Mouse (Mus musculus): Measurements from ENCODE around the gene Cbx7. TPM values are rescaled to one million over a fixed set of nuclear protein-coding genes. Genes with fewer than 3 reads are reported as not detected.
"Not testable (repeated sequence)": the region's sequence is repeated elsewhere in the genome, so short reads cannot be mapped to it uniquely, and the experiment has no call there.

The Cbx7 gene
- polyA plus RNA-seq, 1 experiment from 2014 or later = 0.97 TPM

DNA sequence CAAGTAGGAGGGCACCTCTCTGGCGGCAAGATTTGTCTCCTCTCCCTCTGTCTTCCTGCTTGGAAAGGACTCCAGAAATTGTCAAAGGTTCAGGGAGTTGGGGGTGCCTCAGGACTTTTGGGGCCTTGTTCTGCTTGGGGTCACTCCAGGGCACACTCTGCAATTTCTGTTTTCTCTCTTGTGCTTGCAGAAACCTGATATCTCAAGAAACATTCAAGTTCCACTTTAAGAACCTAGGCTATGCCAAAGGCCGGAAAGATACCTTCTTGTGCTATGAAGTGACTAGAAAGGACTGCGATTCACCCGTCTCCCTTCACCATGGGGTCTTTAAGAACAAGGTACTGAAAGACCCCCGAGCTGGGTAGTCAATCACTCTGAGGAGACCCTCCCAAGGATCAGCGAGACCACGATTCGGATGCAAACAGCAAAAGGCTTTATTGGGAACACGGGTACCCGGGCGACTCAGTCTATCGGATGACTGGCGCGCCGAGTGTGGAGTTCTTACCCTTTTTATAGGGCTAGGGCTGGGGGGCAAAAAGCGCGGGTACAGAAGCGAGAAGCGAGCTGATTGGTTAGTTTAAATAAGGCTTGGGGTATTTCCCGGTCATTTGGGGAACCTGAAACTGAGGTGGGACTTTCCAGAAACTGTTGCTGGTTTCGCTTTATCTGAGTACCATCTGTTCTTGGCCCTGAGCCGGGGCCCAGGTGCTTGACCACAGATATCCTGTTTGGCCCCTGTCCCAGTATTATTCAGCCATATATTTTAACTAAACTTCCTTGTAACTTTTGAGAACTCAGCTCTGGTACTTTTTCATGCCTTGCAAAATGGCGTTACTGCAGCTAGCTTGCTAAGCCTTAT is 75.5 kb downstream of the Cbx7 start:
- not testable (repeated sequence) for H3K27me3 ChIP-seq (ENCODE audit: control insufficient read depth, insufficient read depth, low read length); H3K4me3 ChIP-seq (ENCODE audit: low read depth, low read length); H3K4me2 ChIP-seq (ENCODE audit: low read depth, severe bottlenecking); H3K36me3 ChIP-seq (ENCODE audit: control insufficient read depth, insufficient read depth, low read length); H3K9ac ChIP-seq (ENCODE audit: low read length); H3K9me3 ChIP-seq (ENCODE audit: control insufficient read depth, low read length); ATAC-seq (ENCODE audit: insufficient number of reproducible peaks, low FRiP score, low TSS enrichment, low read depth); H3K27ac ChIP-seq (replicated peaks; ENCODE audit: low read depth, low read length); H3K4me1 ChIP-seq (ENCODE audit: control insufficient read depth, insufficient read depth, low read length); DNase-seq (ENCODE audit: low spot score)
- WGBS = 88% methylated on average over 10 of the region's 23 CpGs

DNA sequence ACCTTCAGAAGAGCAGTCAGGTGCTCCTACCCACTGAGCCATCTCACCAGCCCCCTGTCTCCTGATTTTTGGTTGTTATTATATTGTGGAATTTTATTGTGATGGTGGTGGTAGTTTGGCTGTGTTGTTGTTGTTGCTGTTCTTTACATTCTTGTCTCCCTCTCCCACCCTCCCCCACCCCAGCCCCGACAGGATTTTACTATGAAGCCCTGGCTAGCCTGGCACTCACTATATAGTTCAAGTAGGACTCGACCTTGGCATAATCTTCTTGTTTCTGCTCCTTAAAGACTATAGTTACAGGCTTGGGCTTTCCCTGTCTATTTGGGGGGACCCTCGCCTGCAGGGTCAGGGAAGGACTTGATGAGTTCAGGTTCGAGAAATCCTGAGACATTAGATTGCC is 76.6 kb downstream of the Cbx7 start:
- no peak overlapping the region for H3K27ac ChIP-seq (replicated peaks; ENCODE audit: low read depth, low read length)
- H3K4me3 ChIP-seq (ENCODE audit: low read depth, low read length) = no peak overlapping the region
- H3K9me3 ChIP-seq (ENCODE audit: control insufficient read depth, low read length) = no peaks in the 10 kb centered on the region
- 83% methylated on average over 4 of the region's 4 CpGs for WGBS
- no peaks in the 10 kb centered on the region for H3K4me1 ChIP-seq (ENCODE audit: control insufficient read depth, insufficient read depth, low read length)
- H3K36me3 ChIP-seq (ENCODE audit: control insufficient read depth, insufficient read depth, low read length) = no peaks in the 10 kb centered on the region
- no peak for DNase-seq (ENCODE audit: low spot score)
- ATAC-seq (ENCODE audit: insufficient number of reproducible peaks, low FRiP score, low TSS enrichment, low read depth) = no peak
- no peak overlapping the region for H3K4me2 ChIP-seq (ENCODE audit: low read depth, severe bottlenecking)
- H3K27me3 ChIP-seq (ENCODE audit: control insufficient read depth, insufficient read depth, low read length) = peaks cover 4% of the 10 kb centered on the region; the same call in 1 of the 2 replicates
- H3K9ac ChIP-seq (ENCODE audit: low read length) = no peak overlapping the region

DNA sequence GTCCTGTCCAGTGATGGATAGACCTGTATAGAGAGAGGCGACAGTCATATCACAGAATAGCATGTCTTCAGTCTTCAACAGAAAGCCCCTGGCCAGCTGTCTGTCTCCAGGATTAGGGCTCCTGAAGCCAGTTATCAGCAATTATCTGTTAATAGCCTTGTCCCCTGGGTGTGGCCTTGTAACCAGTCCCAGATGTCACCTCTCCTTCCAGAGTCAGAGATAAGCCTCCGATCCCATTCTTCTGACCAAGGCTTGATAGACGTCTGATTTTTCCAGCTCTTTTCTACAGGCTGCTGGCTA is 77.1 kb downstream of the Cbx7 start:
- peaks cover 4% of the 10 kb centered on the region; the same call in 1 of the 2 replicates for H3K27me3 ChIP-seq (ENCODE audit: control insufficient read depth, insufficient read depth, low read length)
- H3K9me3 ChIP-seq (ENCODE audit: control insufficient read depth, low read length) = no peaks in the 10 kb centered on the region
- no peaks in the 10 kb centered on the region for H3K36me3 ChIP-seq (ENCODE audit: control insufficient read depth, insufficient read depth, low read length)
- H3K4me3 ChIP-seq (ENCODE audit: low read depth, low read length) = no peak overlapping the region
- no peaks in the 10 kb centered on the region for H3K4me1 ChIP-seq (ENCODE audit: control insufficient read depth, insufficient read depth, low read length)
- peak overlapping the region; percentile 12; the same call in 1 of the 2 replicates for H3K4me2 ChIP-seq (ENCODE audit: low read depth, severe bottlenecking)
- no peak for ATAC-seq (ENCODE audit: insufficient number of reproducible peaks, low FRiP score, low TSS enrichment, low read depth)
- H3K9ac ChIP-seq (ENCODE audit: low read length) = no peak overlapping the region
- 29% methylated on average over 3 of the region's 3 CpGs for WGBS
- no peak for DNase-seq (ENCODE audit: low spot score)
- H3K27ac ChIP-seq (replicated peaks; ENCODE audit: low read depth, low read length) = no peak overlapping the region

DNA sequence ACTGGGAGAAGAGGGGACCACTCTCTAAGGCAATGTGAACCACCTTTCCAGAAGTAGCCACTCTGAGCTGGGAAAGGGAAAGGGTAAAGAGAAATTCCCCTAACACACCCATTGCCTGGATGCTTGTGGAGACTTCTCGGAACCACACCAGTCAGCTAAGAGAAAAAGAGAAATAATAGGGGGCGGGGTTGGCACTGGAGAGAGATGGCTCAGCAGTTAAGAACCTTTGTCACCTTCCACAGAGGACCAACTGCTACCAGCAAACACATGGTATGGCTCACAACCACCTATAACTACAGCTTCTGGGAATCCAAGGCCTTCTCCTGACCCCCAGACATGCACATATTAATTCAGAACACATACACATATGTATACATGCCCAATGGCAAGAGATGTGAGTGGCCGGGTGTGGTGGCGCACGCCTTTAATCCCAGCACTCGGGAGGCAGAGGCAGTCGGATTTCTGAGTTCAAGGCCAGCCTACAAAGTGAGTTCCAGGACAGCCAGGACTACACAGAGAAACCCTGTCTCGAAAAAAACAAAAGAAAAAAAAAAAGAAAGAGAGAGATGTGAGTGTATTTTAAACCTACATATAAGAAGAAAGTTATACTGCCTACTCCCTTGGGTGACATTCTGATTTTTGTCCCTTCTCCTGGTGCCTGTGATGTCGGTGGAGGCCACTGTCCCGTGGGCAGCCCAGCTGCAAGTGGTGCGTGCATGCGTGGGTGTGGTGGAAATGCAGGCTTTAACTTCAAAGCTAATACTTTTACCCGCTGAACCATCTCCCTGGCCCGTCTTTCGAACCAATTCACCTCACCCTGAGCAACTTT is 77.7 kb downstream of the Cbx7 start:
- no peak overlapping the region for H3K27ac ChIP-seq (replicated peaks; ENCODE audit: low read depth, low read length)
- H3K4me1 ChIP-seq (ENCODE audit: control insufficient read depth, insufficient read depth, low read length) = no peaks in the 10 kb centered on the region
- no peaks in the 10 kb centered on the region for H3K36me3 ChIP-seq (ENCODE audit: control insufficient read depth, insufficient read depth, low read length)
- peak overlapping the region; percentile 32; the same call in 1 of the 2 replicates for H3K4me3 ChIP-seq (ENCODE audit: low read depth, low read length)
- no peak for ATAC-seq (ENCODE audit: insufficient number of reproducible peaks, low FRiP score, low TSS enrichment, low read depth)
- H3K9ac ChIP-seq (ENCODE audit: low read length) = peak overlapping the region; percentile 63; the same call in 1 of the 2 replicates
- H3K4me2 ChIP-seq (ENCODE audit: low read depth, severe bottlenecking) = peak overlapping the region; percentile 44; the same call in 1 of the 2 replicates
- peaks cover 4% of the 10 kb centered on the region; the same call in 1 of the 2 replicates for H3K27me3 ChIP-seq (ENCODE audit: control insufficient read depth, insufficient read depth, low read length)
- no peak for DNase-seq (ENCODE audit: low spot score)
- 66% methylated on average over 15 of the region's 15 CpGs for WGBS
- no peaks in the 10 kb centered on the region for H3K9me3 ChIP-seq (ENCODE audit: control insufficient read depth, low read length)

DNA sequence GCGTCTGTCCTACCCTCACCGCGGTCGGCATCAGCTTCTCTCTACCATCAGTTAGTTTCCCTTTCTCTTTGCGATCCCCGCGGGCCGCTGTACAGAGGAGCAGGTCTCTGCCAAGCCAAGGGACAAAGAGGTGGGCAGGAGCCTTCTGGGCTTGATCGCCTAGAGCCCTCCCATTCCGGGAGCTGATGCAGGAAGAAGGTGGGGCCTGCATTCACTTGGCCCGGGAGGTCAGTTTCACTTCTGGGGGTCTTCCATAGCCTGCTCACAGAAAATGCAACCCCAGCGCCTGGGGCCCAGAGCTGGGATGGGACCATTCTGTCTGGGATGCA is 78.7 kb downstream of the Cbx7 start:
- Histone ChIP-seq H3K4me2 (ENCODE audit: low read depth, severe bottlenecking) (peak overlapping the region; percentile 44), H3K27ac (replicated peaks; ENCODE audit: low read depth, low read length) (no peak overlapping the region), H3K4me3 (ENCODE audit: low read depth, low read length) (peak overlapping the region; percentile 32), H3K9ac (ENCODE audit: low read length) (peak overlapping the region; percentile 63), H3K36me3 (ENCODE audit: control insufficient read depth, insufficient read depth, low read length) (no peaks in the 10 kb centered on the region), H3K9me3 (ENCODE audit: control insufficient read depth, low read length) (no peaks in the 10 kb centered on the region), H3K27me3 (ENCODE audit: control insufficient read depth, insufficient read depth, low read length) (peaks cover 4% of the 10 kb centered on the region; the same call in 1 of the 2 replicates), H3K4me1 (ENCODE audit: control insufficient read depth, insufficient read depth, low read length) (no peaks in the 10 kb centered on the region)
- ATAC-seq (ENCODE audit: insufficient number of reproducible peaks, low FRiP score, low TSS enrichment, low read depth) (0 out of 2 replicates have a peak, but pooled peaks have one; percentile 39), DNase-seq (ENCODE audit: low spot score) (peak; percentile 58)
- 2% methylated on average over 12 of the region's 12 CpGs for WGBS

DNA sequence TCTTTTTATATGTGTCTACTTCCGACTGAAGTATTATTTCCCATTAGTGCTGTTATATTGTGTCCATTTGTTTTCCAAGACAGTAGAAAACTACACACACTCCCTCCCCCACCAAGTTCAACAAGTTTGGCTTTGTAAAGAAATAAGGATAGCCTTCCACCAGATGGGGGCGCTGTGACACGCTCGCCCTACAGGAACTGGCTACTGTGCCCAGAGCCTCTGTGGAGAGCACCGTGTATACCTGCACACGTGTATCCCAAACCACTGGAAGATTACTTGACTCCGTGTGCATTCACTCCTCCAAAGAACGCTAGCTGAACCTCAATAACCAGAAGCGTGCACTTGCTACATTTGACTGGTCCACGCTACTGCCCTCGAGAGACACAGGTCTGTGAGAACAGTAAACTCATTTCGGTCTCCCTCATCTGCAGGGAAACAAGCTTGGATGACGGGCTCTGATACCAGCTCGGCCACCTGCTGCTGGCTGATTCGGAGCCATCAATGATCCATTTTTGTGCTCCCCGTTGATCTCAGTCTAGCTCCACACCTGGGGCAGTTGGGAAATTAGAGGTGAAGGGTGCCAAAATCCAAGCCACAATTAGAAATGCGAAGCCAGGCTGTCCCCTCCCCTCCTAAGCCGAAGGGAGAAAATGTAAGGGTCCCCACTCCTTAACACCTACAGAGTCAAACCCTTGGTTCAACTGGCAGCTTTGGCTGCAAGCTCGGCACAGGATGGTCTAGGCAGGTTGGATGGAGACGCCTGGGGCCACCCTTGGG is 79.3 kb downstream of the Cbx7 start, which contains the start of gene Apobec3:
Gene Apobec3, plus strand, starts transcription at position 224 of the 777 bp plus-strand sequence.
- Histone ChIP-seq H3K4me2 (ENCODE audit: low read depth, severe bottlenecking) (peak within 1 kb of the TSS; percentile 44), H3K9ac (ENCODE audit: low read length) (peak within 1 kb of the TSS; percentile 63), H3K27me3 (ENCODE audit: control insufficient read depth, insufficient read depth, low read length) (peaks cover 4% of the 10 kb centered on the region; the same call in 1 of the 2 replicates), H3K36me3 (ENCODE audit: control insufficient read depth, insufficient read depth, low read length) (no peaks in the 10 kb centered on the region), H3K4me3 (ENCODE audit: low read depth, low read length) (peak within 1 kb of the TSS; percentile 32), H3K9me3 (ENCODE audit: control insufficient read depth, low read length) (no peaks in the 10 kb centered on the region), H3K4me1 (ENCODE audit: control insufficient read depth, insufficient read depth, low read length) (no peaks in the 10 kb centered on the region), H3K27ac (replicated peaks; ENCODE audit: low read depth, low read length) (no peak within 1 kb of the TSS)
- no peak for ATAC-seq (ENCODE audit: insufficient number of reproducible peaks, low FRiP score, low TSS enrichment, low read depth)
- DNase-seq (ENCODE audit: low spot score) = peak; percentile 84
- WGBS = 2% methylated on average over 20 of the region's 20 CpGs

DNA sequence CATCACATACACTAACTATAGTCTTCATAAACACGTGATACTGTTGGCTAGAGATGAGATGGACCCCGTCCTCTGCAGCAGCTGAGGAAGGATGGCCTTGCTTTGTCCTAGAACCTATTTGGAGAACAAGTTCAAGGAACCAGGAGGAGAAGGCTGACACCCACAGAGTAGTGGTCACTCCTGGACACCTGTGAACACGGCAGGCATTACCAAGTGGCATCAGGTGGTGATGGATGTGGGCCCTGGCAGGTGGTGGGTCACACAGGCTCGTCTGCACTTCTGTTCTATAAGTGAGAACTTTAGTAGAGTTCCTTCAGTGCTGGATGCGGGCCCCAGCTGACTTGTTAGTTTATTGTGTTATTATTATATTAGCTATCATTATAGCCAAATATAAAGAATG is 86.1 kb downstream of the Cbx7 start:
- Histone ChIP-seq H3K4me3 (ENCODE audit: low read depth, low read length) (no peak overlapping the region), H3K36me3 (ENCODE audit: control insufficient read depth, insufficient read depth, low read length) (no peaks in the 10 kb centered on the region), H3K4me1 (ENCODE audit: control insufficient read depth, insufficient read depth, low read length) (no peaks in the 10 kb centered on the region), H3K4me2 (ENCODE audit: low read depth, severe bottlenecking) (no peak overlapping the region), H3K27ac (replicated peaks; ENCODE audit: low read depth, low read length) (no peak overlapping the region), H3K9ac (ENCODE audit: low read length) (no peak overlapping the region), H3K27me3 (ENCODE audit: control insufficient read depth, insufficient read depth, low read length) (no peaks in the 10 kb centered on the region), H3K9me3 (ENCODE audit: control insufficient read depth, low read length) (no peaks in the 10 kb centered on the region)
- 76% methylated on average over 5 of the region's 5 CpGs for WGBS
- DNase-seq (ENCODE audit: low spot score) (no peak), ATAC-seq (ENCODE audit: insufficient number of reproducible peaks, low FRiP score, low TSS enrichment, low read depth) (no peak)

DNA sequence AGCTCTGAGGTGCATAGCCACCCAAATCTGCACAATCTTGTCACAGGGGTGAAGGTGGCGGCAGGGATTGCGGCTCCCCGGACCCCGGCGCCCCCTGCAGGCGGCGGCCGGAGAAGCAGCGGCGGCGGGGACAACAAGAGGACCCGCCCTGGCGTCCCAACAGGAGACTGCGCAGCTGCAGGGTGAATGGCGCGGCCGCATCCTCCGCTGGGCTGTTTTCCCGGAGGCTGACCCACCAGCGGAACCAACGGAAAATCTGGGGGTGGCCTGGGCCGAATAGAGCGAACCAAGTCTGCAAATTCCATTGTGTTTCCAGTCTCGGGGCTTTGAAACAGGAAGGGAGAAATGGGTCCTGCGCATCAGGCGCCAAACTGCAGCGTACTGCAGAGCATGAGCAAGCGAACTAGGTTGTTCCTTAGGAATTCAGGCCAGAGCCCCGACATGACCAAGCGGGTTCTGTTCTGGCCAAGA is 87.5 kb downstream of the Cbx7 start:
- H3K27me3 ChIP-seq (ENCODE audit: control insufficient read depth, insufficient read depth, low read length) = no peaks in the 10 kb centered on the region

More for the DNA sequence above, 87.5 kb downstream of the Cbx7 start:
- no peaks in the 10 kb centered on the region for H3K36me3 ChIP-seq (ENCODE audit: control insufficient read depth, insufficient read depth, low read length)
- peak overlapping the region; percentile 29 for H3K4me2 ChIP-seq (ENCODE audit: low read depth, severe bottlenecking)
- under 1% methylated on average over 30 of the region's 30 CpGs for WGBS
- DNase-seq (ENCODE audit: low spot score) (peak; percentile 95), ATAC-seq (ENCODE audit: insufficient number of reproducible peaks, low FRiP score, low TSS enrichment, low read depth) (peak; percentile 79)
- no peaks in the 10 kb centered on the region for H3K4me1 ChIP-seq (ENCODE audit: control insufficient read depth, insufficient read depth, low read length)
- 0 out of 2 replicates have a peak overlapping the region, but pooled peaks have one; percentile 9 for H3K27ac ChIP-seq (replicated peaks; ENCODE audit: low read depth, low read length)
- peak overlapping the region; percentile 57 for H3K9ac ChIP-seq (ENCODE audit: low read length)
- peak overlapping the region; percentile 31 for H3K4me3 ChIP-seq (ENCODE audit: low read depth, low read length)
- no peaks in the 10 kb centered on the region for H3K9me3 ChIP-seq (ENCODE audit: control insufficient read depth, low read length)

Measured in limb, embryonic 11.5 days (tissue).